Mouse (Mus musculus) forebrain, postnatal 0 days (tissue): Measurements from ENCODE around the gene Camp. TPM values are rescaled to one million over a fixed set of nuclear protein-coding genes. Genes with fewer than 3 reads are reported as not detected.

ENCODE experiments used
- ATAC-seq: fragments of 200-750 bp; cut with Nextera tagmentation; 2 replicates; pipeline ENCODE4 v1.8.0; 2017; ENCODE audit warnings: mild to moderate bottlenecking, moderate library complexity
- DNase-seq: peaks from one replicate; pipeline ENCODE4 v3.0.0-alpha.2; 2015
- H3K27ac ChIP-seq: fragments of 300-500 bp; sonication (generic); 2 replicates; pipeline ENCODE4 v1.5.1; 2014; ENCODE audit warnings: low read depth, mild to moderate bottlenecking, antibody characterized with exemption, low read length, moderate library complexity, mixed read lengths
- H3K27me3 ChIP-seq: fragments of 300-500 bp; sonication (generic); 2 replicates; pipeline ENCODE4 v1.6.1; 2014; ENCODE audit warnings: mild to moderate bottlenecking, low read length, mixed read lengths; ENCODE audit not compliant: insufficient read depth
- H3K36me3 ChIP-seq: fragments of 300-500 bp; sonication (generic); 2 replicates; pipeline ENCODE4 v1.6.1; 2014; ENCODE audit warnings: mild to moderate bottlenecking, moderate library complexity; ENCODE audit not compliant: insufficient read depth
- H3K4me1 ChIP-seq: fragments of 300-500 bp; sonication (generic); 2 replicates; pipeline ENCODE4 v1.6.1; 2014; ENCODE audit warnings: antibody characterized with exemption; ENCODE audit not compliant: insufficient read depth
- H3K4me2 ChIP-seq: fragments of 300-500 bp; sonication (generic); 2 replicates; pipeline ENCODE4 v1.6.1; 2014; ENCODE audit warnings: low read depth, mild to moderate bottlenecking, moderate library complexity
- H3K4me3 ChIP-seq: fragments of 300-500 bp; sonication (generic); 2 replicates; pipeline ENCODE4 v1.5.1; 2014; ENCODE audit warnings: low read depth, low read length, mixed read lengths
- H3K9ac ChIP-seq: fragments of 300-500 bp; sonication (generic); 2 replicates; pipeline ENCODE4 v1.6.1; 2014; ENCODE audit warnings: mild to moderate bottlenecking
- H3K9me3 ChIP-seq: fragments of 300-500 bp; sonication (generic); 2 replicates; pipeline ENCODE4 v1.6.1; 2016; ENCODE audit warnings: low read length
- CTCF ChIP-seq: sonication (generic); IDR thresholded peaks from 2 replicates; pipeline ENCODE4 v1.5.1; 2016; ENCODE audit warnings: antibody characterized with exemption, control low read depth, low read depth
- WGBS: fragments of 180-500 bp; shearing (Covaris S2); extraction: QIAGEN DNeasy Blood & Tissue Kit; methylation state at CpG from one replicate; pipeline ENCODE4 v1.1.7; 2014; 5-methylcytosine and 5-hydroxymethylcytosine counted together
- polyA plus RNA-seq: library from polyadenylated mRNA; unstranded; fragments of >200 nt; fragmentation: Nextera tagmentation; extraction: Ambion mirVana; gene quantifications from 2 replicates; pipeline ENCODE4 v1.2.1, GENCODE M21; 2015
- total RNA-seq: library from RNA; depleted of rRNA; stranded (reverse); fragments of >200 nt; gene quantifications from 2 replicates; pipeline ENCODE4 v1.2.3, GENCODE M21; 2014

Gene Camp
- total and polyA plus RNA-seq, 2 experiments from 2014 or later, result 0.35 TPM; not detected in 1

DNA sequence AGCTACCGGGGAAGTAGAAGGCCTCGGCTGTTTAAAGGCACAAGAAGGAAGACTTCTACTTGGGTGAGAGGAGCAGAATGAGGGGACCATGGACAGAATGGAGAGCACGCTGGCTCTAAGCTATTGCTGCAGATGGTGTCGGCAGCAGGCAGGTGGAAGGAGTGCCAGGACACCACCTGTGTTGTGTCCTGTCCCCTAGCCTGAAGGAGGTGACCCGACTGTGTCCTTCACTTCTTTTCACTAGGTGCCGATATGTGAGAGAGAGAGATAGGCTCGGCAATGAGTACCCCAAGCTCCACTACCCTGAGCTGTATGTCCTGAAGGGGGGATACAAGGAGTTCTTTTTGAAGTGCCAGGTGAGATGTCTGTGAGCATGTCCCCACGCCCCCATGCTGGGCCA, 42.1 kb upstream of the Camp start:
- H3K27me3 ChIP-seq, result no peaks in the 10 kb centered on the region
- no peak overlapping the region for H3K27ac ChIP-seq
- WGBS, result 90% methylated on average over 8 of the region's 8 CpGs
- peaks cover 59% of the 10 kb centered on the region for H3K36me3 ChIP-seq
- H3K9me3 ChIP-seq, result no peaks in the 10 kb centered on the region
- no peak overlapping the region for H3K4me2 ChIP-seq
- H3K9ac ChIP-seq, result no peak overlapping the region
- no peak for TF ChIP-seq CTCF
- H3K4me3 ChIP-seq, result no peak overlapping the region
- no peaks in the 10 kb centered on the region for H3K4me1 ChIP-seq
- ATAC-seq (no peak), DNase-seq (no peak)

DNA sequence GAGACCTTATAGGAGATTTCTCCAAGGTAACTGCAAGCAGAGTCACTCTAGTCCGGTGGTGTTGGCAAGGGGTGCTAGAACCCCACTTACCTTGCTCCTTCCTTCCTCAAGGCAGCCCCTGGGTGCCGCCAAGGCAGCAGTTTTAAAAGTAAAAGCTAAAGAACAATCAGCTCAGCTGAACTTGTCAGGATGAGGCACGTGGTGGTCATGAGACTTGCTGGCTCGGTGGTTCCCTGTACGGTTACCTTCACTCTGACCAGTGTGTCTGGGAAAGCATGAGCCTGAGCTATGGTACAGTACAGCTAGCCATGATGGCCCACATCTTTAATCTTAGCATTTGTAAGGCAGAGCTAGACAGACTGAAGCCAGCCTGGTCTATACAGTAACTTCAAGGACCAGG, 37.9 kb upstream of the Camp start:
- DNase-seq (no peak), ATAC-seq (no peak)
- WGBS, result 91% methylated on average over 5 of the region's 5 CpGs
- Histone ChIP-seq H3K9ac (no peak overlapping the region), H3K4me3 (no peak overlapping the region), H3K36me3 (peaks cover 92% of the 10 kb centered on the region), H3K4me2 (no peak overlapping the region), H3K27ac (no peak overlapping the region), H3K9me3 (no peaks in the 10 kb centered on the region), H3K27me3 (no peaks in the 10 kb centered on the region), H3K4me1 (no peaks in the 10 kb centered on the region)
- no peak for TF ChIP-seq CTCF

DNA sequence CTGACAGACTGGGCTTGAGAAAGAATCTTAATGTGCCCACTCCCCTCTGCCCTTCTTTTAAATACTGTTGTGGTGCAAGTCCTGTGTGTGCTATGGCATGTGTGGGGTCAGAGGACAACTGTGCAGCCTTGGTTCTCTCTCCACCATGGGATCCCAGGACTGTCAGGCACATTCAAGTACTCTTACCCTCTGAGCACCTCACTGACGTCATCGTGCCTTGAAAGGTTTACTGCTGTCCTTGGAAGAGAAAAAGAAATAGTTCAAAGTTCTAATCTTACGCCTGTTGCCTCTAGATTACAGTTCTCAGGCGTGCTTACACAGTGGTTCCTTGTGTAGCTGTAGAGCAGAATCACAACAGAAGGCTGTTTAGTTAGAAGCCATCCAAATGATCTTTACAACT, 36.8 kb upstream of the Camp start:
- no peak for TF ChIP-seq CTCF
- Histone ChIP-seq H3K36me3 (peaks cover 90% of the 10 kb centered on the region), H3K4me3 (no peak overlapping the region), H3K9me3 (no peaks in the 10 kb centered on the region), H3K4me2 (no peak overlapping the region), H3K4me1 (no peaks in the 10 kb centered on the region), H3K9ac (no peak overlapping the region), H3K27me3 (no peaks in the 10 kb centered on the region), H3K27ac (no peak overlapping the region)
- DNase-seq, result no peak
- no peak for ATAC-seq
- 84% methylated on average over 4 of the region's 4 CpGs for WGBS

GRCm38 (mm10) chr9:109879305-109879704, 29.9 kb upstream of the Camp start:
- H3K27me3 ChIP-seq, result no peaks in the 10 kb centered on the region
- no peak overlapping the region for H3K27ac ChIP-seq
- 95% methylated on average over 1 of the region's 1 CpGs for WGBS
- DNase-seq (no peak), ATAC-seq (no peak)
- TF ChIP-seq CTCF, result no peak
- H3K36me3 ChIP-seq, result peaks cover 49% of the 10 kb centered on the region
- H3K9me3 ChIP-seq, result no peaks in the 10 kb centered on the region
- no peak overlapping the region for H3K9ac ChIP-seq
- H3K4me1 ChIP-seq, result no peaks in the 10 kb centered on the region
- no peak overlapping the region for H3K4me2 ChIP-seq
- H3K4me3 ChIP-seq, result no peak overlapping the region

GRCm38 (mm10) chr9:109877666-109878065, 28.2 kb upstream of the Camp start:
- no peaks in the 10 kb centered on the region for H3K27me3 ChIP-seq
- TF ChIP-seq CTCF, result peak; percentile 17; the same call in 1 of the 2 replicates
- H3K4me2 ChIP-seq, result peak overlapping the region; percentile 92
- H3K4me3 ChIP-seq, result no peak overlapping the region
- ATAC-seq (no peak), DNase-seq (no peak)
- H3K27ac ChIP-seq, result no peak overlapping the region
- no peak overlapping the region for H3K9ac ChIP-seq
- 68% methylated on average over 5 of the region's 5 CpGs for WGBS
- H3K36me3 ChIP-seq, result peaks cover 35% of the 10 kb centered on the region
- H3K9me3 ChIP-seq, result no peaks in the 10 kb centered on the region
- no peaks in the 10 kb centered on the region for H3K4me1 ChIP-seq

GRCm38 (mm10) chr9:109876756-109877155, 27.3 kb upstream of the Camp start:
- DNase-seq (peak; percentile 35), ATAC-seq (no peak)
- H3K27me3 ChIP-seq, result no peaks in the 10 kb centered on the region
- 2% methylated on average over 3 of the region's 3 CpGs for WGBS
- peaks cover 26% of the 10 kb centered on the region for H3K36me3 ChIP-seq
- H3K9me3 ChIP-seq, result no peaks in the 10 kb centered on the region
- no peak for TF ChIP-seq CTCF
- H3K27ac ChIP-seq, result no peak overlapping the region
- peak overlapping the region; percentile 77; the same call in 1 of the 2 replicates for H3K9ac ChIP-seq
- H3K4me2 ChIP-seq, result peak overlapping the region; percentile 92
- no peaks in the 10 kb centered on the region for H3K4me1 ChIP-seq
- peak overlapping the region; percentile 82 for H3K4me3 ChIP-seq

DNA sequence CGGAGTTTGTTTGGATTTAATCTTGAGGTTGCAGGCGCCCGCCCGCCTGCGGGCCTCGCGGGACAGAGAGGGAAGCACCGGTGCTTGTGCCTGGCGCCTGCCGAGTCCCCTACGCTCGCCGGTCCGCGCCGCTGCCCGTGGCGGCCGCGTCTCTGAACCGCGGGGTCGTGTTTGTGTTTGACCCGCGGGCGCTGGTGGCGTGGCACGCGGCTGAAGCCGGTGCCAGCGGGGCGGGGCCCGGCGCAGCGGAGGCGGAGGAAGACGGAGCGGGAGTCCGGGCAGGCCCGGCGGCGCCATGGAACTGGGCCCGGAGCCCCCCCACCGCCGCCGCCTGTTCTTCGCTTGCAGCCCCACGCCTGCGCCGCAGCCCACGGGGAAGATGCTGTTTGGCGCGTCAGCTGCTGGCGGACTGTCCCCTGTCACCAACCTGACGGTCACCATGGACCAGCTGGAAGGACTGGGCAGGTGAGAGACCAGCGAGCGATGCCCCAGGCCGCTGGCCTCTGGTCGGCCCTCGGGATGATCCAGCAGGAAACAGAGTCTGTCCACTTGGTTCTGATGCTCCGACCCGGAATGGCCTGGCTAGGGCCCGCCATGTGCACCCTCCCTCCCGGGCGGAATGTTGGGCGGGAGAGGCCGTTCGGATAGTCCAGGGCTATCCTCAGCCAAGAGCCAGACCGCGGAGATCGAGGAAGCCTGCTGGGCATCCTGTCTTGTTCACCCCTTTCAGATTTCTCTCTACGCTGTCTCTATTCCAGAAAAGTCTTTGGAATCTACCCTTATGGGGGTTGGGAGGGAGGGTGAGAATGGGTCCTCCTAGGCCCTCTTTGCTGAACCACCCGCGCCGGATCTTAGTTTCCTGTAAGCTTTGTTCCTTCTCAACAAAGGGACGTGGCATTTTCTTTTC, 26.5 kb upstream of the Camp start:
- Histone ChIP-seq H3K27me3 (no peaks in the 10 kb centered on the region), H3K27ac (peak overlapping the region; percentile 75), H3K4me1 (no peaks in the 10 kb centered on the region), H3K36me3 (peaks cover 21% of the 10 kb centered on the region), H3K9me3 (no peaks in the 10 kb centered on the region), H3K9ac (peak overlapping the region; percentile 77), H3K4me3 (peak overlapping the region; percentile 82), H3K4me2 (peak overlapping the region; percentile 92)
- no peak for TF ChIP-seq CTCF
- ATAC-seq (peak; percentile 67), DNase-seq (peak; percentile 40)
- 1% methylated on average over 72 of the region's 76 CpGs for WGBS
